Mouse (Mus musculus): Measurements from ENCODE around the gene Nap1l1. TPM values are rescaled to one million over a fixed set of nuclear protein-coding genes. Genes with fewer than 3 reads are reported as not detected.

The Nap1l1 gene
- total RNA-seq, 1 experiment from 2014 or later, result 150 TPM

Other genes with a start within 250 kb of the Nap1l1 start
- gene Bbs10, start 174.5 kb upstream of the Nap1l1 start, total RNA-seq (2021), result 7.8 and 10.1 TPM in 2 replicates
- gene Phlda1, start 33.1 kb downstream of the Nap1l1 start, total RNA-seq (2021), result 66.2 and 75.2 TPM in 2 replicates

All from adrenal gland, postnatal 25 days (tissue).